Mouse (Mus musculus) hindlimb bud, embryonic 11.5 days (tissue): Measurements from ENCODE around the gene Cdc6.

Experiments
- DNase-seq: peaks from one replicate; pipeline ENCODE4 v3.0.0-alpha.2; 2012; ENCODE audit warnings: low read depth, low spot score; ENCODE audit errors: extremely low spot score

The Cdc6 gene

DNA sequence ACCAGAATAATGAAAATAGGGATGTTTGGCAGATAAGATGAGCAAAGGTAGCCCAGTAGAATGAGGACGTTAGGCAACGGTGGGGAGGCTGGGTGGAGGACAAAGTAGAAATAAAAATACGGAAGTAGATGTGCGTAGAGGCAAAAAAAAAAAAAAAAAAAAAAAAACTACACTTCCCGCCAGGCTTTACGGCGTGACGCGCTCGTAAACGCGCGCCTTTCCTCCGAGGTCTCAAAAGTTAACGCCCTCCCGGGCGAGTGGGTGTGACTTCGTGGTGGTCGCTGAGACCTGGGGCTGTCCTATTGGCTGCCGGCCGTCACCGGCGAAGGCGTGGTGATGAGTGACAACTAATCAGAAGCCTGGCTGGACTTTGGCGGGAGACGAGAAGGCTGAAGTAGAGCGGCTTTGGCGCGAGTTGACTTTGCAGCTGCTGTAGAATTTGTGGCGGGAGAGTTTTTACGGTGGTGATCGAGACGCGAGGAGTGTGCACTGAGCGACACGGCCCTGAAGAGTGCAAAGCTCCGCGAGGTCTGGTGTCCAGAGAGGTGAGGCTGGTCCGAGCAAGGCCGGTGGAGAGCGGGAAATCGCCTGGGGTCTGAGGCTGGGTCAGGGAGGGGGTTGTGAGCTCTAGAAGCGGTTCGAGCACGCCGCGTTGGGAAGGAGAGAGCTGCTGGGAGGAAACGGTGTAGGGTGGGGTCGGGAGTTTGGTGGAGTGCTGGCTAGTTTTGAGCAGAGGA is at the start of gene Cdc6:
Cdc6 (plus strand) TSS at position 365 of the 737 bp plus-strand sequence.
- DNase-seq, result peak; percentile 97

GRCm38 (mm10) chr11:98858759-98859731 is 48.6 kb upstream of the Cdc6 start:
- peak; percentile 96 for DNase-seq

- peak; percentile 69 for DNase-seq
Measured at GRCm38 (mm10) chr11:98863028-98863750, 44.4 kb upstream of the Cdc6 start, which contains the start of gene Wipf2. Gene Wipf2, plus strand, starts transcription at chr11:98863638.

- no peak for DNase-seq
Measured at GRCm38 (mm10) chr11:98863751-98864429, 43.7 kb upstream of the Cdc6 start.

DNA sequence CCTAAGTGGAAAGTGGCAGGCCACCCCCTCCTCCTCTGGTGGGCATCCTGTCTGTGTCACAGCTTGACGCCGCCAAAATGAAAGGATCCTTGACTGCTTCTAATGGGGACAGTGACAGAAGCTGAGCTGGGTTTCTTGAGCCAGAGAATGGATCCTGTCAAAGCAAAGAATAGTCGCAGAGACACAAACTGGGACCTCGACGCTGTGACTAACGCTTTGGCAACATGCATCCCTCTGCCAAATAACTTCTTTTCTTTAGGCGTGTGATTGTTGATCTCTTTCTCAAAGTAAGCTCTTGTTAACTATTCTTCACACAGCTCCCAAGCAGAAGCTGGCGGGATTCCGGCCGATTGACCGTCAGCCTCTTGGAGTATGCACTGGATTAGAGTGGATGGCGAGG is 40.3 kb upstream of the Cdc6 start:
- no peak for DNase-seq

DNA sequence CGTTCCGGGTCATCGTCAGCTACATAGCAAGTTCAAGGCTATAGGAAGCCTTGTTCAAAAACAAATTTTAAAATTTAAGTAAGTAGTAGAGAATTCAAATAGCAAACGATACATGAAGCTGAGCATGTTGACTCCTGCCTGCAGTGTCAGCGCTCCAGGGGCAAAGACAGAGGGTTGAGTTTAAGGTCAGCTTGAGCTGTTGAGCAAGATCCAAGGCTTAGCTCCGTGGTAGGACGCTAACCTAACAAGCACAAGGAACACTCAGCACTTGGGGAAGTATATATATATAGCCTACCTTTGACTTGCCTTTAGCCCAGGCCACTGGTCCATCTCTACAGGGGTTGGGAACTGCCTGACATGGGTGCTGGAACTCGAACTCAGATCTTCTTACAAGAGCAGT is 37.7 kb upstream of the Cdc6 start:
- no peak for DNase-seq

DNA sequence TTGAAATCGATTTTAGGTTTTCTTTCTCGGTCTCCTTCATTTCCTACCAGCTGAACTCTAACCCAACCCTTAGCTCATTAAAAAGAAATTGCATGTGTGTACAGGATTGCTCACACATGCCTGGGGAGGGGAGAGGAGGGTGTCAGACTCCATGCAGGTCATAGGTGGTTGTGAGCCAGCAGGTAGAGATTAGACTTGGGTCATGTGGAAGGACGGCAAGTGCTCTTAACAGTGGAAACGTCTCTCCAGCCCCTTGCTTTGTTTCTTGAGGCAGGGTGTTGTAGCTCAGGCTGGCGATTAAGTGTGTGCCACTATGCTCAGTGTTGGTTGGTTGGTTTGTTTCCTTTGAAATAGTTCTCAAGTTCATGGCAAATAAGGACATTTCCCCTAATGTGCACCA is 36.8 kb upstream of the Cdc6 start:
- DNase-seq, result no peak

- DNase-seq, result no peak
Measured at GRCm38 (mm10) chr11:98871416-98871815, 36.2 kb upstream of the Cdc6 start.

- DNase-seq, result no peak
Measured at GRCm38 (mm10) chr11:98872040-98872439, 35.6 kb upstream of the Cdc6 start.

DNA sequence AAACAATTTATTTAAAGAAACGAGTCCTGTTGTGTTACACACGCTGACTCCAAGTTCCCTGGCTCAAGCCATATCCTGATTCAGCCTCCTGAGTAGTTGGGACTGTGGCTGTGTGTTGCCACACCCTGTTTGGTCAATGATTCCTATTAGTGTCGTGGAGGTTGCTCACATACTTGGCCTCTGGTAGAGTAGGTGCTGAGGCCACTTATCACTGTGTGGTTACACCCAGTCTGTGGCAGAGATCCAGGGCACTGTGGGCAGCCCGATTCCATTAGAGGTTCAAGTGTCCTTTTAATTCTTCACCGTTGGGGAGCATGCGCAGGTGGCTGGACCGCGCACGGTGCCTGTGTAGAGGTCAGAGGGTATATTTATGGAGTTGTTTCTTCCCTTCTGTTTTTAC is 33.7 kb upstream of the Cdc6 start:
- no peak for DNase-seq

DNA sequence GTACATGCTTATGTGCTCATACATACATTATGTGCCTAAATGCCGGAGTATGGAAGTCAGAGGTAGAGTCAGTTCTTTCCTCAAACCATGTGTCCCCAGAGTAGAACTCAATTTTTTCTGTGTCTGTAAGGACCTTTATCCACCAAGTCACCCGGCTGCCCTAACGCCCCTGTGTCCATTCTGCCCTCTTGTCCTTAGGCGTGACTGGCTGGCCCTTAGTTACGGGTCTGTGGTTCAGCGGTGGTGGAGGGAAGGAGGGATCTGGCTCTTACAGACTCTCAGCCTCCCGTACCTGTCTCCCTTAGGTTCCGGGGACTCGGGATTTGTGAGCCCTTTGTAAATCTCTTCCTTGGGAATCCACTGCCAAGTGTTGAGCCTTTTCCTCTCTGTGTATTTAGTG is 30.6 kb upstream of the Cdc6 start:
- no peak for DNase-seq

DNA sequence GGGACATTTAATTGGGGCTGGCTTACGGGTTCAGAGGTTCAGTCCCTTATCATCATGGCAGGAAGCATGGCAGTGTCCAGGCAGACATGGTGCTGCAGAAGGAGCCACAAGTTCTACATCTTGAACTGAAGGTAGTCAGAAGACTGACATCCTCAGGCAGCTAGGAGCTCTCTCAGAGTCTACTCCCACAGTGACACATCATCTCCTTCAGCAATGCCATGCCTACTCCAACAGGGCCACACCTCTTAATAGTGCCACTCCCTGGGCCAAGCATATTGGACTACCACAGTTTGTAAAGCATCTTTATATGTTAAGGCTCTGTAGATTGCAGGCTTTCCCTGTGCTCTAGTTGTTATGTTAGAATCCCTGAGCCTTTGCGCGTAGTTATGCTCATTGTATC is 19.9 kb upstream of the Cdc6 start:
- DNase-seq, result no peak

DNA sequence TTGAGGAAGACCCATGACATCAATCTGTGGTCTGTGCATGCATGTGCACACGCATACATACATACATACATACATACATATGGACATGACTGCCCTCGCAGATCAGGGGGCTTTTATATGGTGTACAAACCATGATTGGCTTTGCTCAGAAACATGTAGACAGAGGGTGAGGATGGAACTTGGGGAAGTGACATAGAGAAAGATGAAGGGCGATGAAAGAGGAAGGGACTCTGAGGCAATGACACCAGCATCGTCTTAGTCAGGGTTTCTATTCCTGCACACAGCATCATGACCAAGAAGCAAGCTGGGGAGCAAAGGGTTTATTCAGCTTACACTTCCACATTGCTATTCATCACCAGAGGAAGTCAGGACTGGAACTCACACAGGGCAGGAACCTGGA is 18.5 kb upstream of the Cdc6 start:
- DNase-seq, result no peak

DNA sequence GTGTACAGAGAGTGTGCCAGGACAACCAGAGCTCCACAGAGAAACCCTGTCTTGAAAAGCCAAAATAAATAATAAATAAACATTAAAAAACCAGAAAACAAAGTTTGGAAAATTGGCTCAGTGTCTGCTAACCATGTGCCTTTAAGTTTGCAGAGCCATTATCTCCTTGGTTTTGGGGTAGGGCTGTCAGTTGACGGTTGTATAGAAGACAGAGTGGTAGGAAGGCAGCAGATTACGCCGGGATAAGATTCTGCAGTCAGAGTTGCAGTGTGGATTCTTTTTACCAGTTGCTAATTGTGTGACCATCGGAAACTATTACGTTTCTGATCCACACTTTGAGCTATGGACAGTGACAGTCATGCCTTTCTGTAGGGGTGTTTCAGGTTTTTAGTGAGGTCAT is 17.6 kb upstream of the Cdc6 start:
- no peak for DNase-seq

GRCm38 (mm10) chr11:98892426-98892825 is 15.2 kb upstream of the Cdc6 start:
- DNase-seq, result no peak

GRCm38 (mm10) chr11:98900529-98901125 is 7.0 kb upstream of the Cdc6 start:
- no peak for DNase-seq

DNA sequence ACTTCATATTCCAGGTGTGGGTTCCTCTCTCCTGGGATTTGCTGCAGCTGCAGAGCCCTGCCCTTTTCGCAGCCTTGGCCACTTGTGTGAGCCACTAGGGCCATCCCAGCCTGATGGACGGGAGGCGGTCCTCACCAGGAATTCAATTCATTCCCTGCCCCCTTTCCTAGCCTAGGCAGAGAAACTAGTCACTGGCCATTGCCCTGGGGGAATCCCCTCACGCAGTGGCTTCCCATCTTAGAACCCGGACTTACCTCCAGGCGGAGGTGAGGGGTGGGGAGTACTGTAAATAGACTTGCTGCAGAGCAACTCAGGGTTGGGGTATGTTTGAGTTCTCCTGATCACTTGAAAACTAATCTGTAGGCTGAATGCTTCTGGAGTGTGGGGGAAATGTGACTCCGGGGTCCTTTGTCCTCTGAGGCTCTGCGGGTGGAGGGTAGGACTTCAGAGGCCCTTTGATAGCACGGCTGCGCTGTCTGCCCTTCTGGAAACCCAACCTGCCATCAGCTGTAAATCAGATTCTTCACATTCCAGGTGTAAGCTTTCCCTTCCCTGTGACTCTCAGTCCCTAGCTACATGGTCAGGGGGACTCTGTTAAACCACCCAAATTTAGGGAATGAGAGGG is 4.9 kb upstream of the Cdc6 start:
- DNase-seq, result no peak

- no peak for DNase-seq
Measured at GRCm38 (mm10) chr11:98904577-98904976, 3.0 kb upstream of the Cdc6 start.

DNA sequence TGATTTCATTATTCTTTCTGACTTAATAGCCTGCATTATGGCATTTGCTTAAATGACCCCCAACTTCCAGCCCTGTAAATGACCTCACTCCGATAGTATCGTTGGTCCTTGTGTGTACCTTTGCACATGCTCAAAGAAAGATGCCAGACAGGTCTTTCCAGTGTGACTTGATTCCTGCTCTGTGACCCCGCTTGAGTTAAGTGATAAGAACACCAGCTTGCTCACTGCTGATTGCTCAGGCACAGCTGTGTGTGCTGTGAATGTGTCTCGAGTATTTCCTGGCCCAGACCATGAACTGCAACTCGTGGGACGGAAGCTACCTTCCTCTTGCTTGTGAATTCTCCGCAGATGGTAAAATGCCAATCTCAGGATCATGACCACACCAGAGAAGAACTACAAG is 2.6 kb upstream of the Cdc6 start:
- DNase-seq, result no peak

DNA sequence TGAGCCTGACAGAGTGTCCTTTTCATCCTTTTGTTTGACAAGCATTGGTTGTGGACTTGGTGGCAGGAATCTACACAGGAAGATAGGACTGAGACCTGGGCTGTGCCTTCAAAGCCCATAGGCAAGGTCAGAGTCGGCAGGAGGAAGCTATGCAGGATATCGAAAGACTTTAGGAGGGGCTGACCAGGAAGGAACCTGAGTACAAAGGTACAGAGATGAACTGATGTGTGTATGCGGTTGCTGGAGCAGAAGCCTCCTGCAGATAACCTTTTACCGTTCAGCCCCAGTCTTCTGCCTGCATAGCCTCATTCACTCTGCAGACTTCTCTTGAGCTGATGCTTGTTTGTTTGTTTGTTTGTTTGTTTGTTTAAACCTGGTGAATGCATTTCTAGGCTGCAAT is 2.0 kb upstream of the Cdc6 start:
- DNase-seq, result no peak
